Comparison of ENCODE assay signal across 8 mouse cellular contexts in genomic region chr2:71580632-71581466, GRCm38 (mm10). TPM values are rescaled to one million over a fixed set of nuclear protein-coding genes. Genes with fewer than 3 reads are reported as not detected.
DNase-seq lines count a peak whose midpoint lies in the region; ATAC-seq lines count a peak whose summit lies in the region.

No protein-coding gene starts in this region.

- peak overlapping the region; percentile 63 for H3K4me3 ChIP-seq in hindbrain, embryonic 16.5 days (ENCODE audit: low read length)
- H3K4me3 ChIP-seq in megakaryocyte, embryonic 14.5 days (replicated peaks): peak overlapping the region; percentile 90

- intact Hi-C loops in left cerebral cortex, postnatal 14 days (cut with DNase I): loop anchor here (5.0 to 10.0 kb wide), 2 partner anchors 231 to 374 kb away; no protein-coding TSS in a partner anchor

- peak; percentile 93 for ATAC-seq in hindbrain, embryonic 16.5 days

- peak overlapping the region; percentile 80 for H3K9ac ChIP-seq in hindbrain, embryonic 16.5 days (ENCODE audit: low read depth, low read length)

- no peaks in the 10 kb centered on the region for H3K4me1 ChIP-seq in hindbrain, embryonic 16.5 days (ENCODE audit: control insufficient read depth, insufficient read depth, low read depth, low read length)
- peaks cover 21% of the 10 kb centered on the region for H3K4me1 ChIP-seq in megakaryocyte, embryonic 14.5 days

- 10% methylated on average over 50 of the region's 50 CpGs for WGBS in hindbrain, embryonic 16.5 days

- no peaks in the 10 kb centered on the region; the same call in 1 of the 2 replicates for H3K27me3 ChIP-seq in hindbrain, embryonic 16.5 days (replicated peaks; ENCODE audit: control insufficient read depth, insufficient read depth, low read length)
- peaks cover 37% of the 10 kb centered on the region for H3K27me3 ChIP-seq in megakaryocyte, embryonic 14.5 days (replicated peaks)

- H3K36me3 ChIP-seq in hindbrain, embryonic 16.5 days (ENCODE audit: control insufficient read depth, insufficient read depth, low read length): no peaks in the 10 kb centered on the region
- H3K36me3 ChIP-seq in megakaryocyte, embryonic 14.5 days (replicated peaks; ENCODE audit: low read length): no peaks in the 10 kb centered on the region

- peak overlapping the region; percentile 94 for H3K4me2 ChIP-seq in hindbrain, embryonic 16.5 days (ENCODE audit: low read length)

- H3K27ac ChIP-seq in hindbrain, embryonic 16.5 days (ENCODE audit: low read depth, low read length): no peak overlapping the region

- DNase-seq in NIH3T3 (ENCODE audit: low read depth): peak; percentile 53
- DNase-seq in cerebellum, postnatal 25 days: peak; percentile 24 to 65
- peak; percentile 7 to 9 for DNase-seq in gastrocnemius, adult 8-10 months (ENCODE audit: low spot score in 2 of 2)
- DNase-seq in left cerebral cortex, postnatal 14 days (ENCODE audit: low spot score in 2 of 2): peak; percentile 25 to 55
- peak; percentile 69 for DNase-seq in right cerebral cortex, postnatal 14 days
- DNase-seq in c-Kit-positive CD71-positive TER-119-positive erythroid progenitor cells, embryonic 14.5 days (ENCODE audit: low spot score): no peak

- H3K9me3 ChIP-seq in hindbrain, embryonic 16.5 days (ENCODE audit: control insufficient read depth, low read length): no peaks in the 10 kb centered on the region
- H3K9me3 ChIP-seq in megakaryocyte, embryonic 14.5 days: peaks cover 5% of the 10 kb centered on the region; the same call in 1 of the 2 replicates

RNA-seq across cellular contexts. Expression of gene Dlx2, which starts 34.3 kb away (rescaled TPM):
- total RNA-seq in gastrocnemius, adult 8-10 months (2022): not detected
- 0.20 and 2.0 TPM in 2 replicates for polyA plus RNA-seq in hindbrain, embryonic 16.5 days (2015; fragmentation: Nextera tagmentation; extraction: Ambion mirVana)
- 1 to 10 TPM; 4.7 to 6.9 TPM for total RNA-seq in left cerebral cortex, postnatal 14 days (2021)
- not detected in 2 replicates for polyA plus RNA-seq in megakaryocyte, embryonic 14.5 days (2012; ENCODE audit: insufficient read depth, low replicate concordance)

RNA-seq across cellular contexts. Expression of gene Dlx1, which starts 52.9 kb away (rescaled TPM):
- total RNA-seq in gastrocnemius, adult 8-10 months (2022): under 1 TPM in 1 of 4 experiments, not detected in 3; 0.12 TPM
- 0.09 and 9.5 TPM in 2 replicates for polyA plus RNA-seq in hindbrain, embryonic 16.5 days (2015; fragmentation: Nextera tagmentation; extraction: Ambion mirVana)
- total RNA-seq in left cerebral cortex, postnatal 14 days (2021): 10 to 100 TPM; 20.7 to 24.2 TPM
- polyA plus RNA-seq in megakaryocyte, embryonic 14.5 days (2012; ENCODE audit: insufficient read depth, low replicate concordance): 0.31 TPM in 1 of 2 replicates, not detected in the other

Comparison
In these comparisons a context has a peak if more than half of its experiments do, and no peak if none do; other contexts are left out.
1. RNA of gene Dlx2, which starts 34.3 kb away (total RNA-seq): 4.7 to 6.9 TPM in left cerebral cortex, postnatal 14 days; not detected in gastrocnemius, adult 8-10 months; every median in the first group is over 4 times any median in the second.
2. RNA of gene Dlx1, which starts 52.9 kb away (total RNA-seq): 20.7 to 24.2 TPM in left cerebral cortex, postnatal 14 days; 0.12 TPM in gastrocnemius, adult 8-10 months; every median in the first group is over 10 times any median in the second.